Mouse (Mus musculus) heart, postnatal 0 days (tissue): ENCODE data around the gene Sh3bp4.

Experiments
- CTCF ChIP-seq: IDR thresholded peaks from 2 replicates; pipeline ENCODE4 v1.5.1; 2016; ENCODE audit warnings: antibody characterized with exemption, control low read depth, low read depth
- EP300 ChIP-seq: IDR thresholded peaks from 2 replicates; pipeline ENCODE4 v1.6.1; 2016; ENCODE audit warnings: antibody characterized with exemption, low read depth

DNA sequence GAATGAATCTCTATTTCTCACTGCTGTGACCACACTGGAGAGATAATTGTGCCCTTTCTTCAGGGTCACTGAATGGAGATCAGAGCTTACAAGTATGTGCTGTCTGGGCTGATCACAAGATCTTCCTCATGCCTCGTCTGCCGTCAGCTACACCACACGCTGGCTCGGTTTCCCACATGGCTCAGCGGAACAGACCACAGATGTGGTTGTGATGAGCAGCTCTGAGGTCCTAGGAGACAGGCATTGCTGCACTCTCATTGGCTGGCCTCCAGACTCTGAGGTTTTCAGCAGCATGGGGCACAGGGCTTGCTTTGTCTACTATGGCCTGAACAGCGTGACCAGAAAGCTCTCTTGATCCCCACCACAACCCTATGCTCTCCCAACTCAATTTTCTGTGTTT, 60.2 kb downstream of the Sh3bp4 start:
- TF ChIP-seq CTCF, result no peak
- TF ChIP-seq EP300, result no peak
